Mouse (Mus musculus) heart, embryonic 11.5 days (tissue): ENCODE results near the gene Rab23. TPM values are rescaled to one million over a fixed set of nuclear protein-coding genes. Genes with fewer than 3 reads are reported as not detected.

Experiments used
- ATAC-seq: fragments of 200-750 bp; cut with Nextera tagmentation; replicated peaks from 2 replicates; pipeline ENCODE4 v1.8.0; 2017; ENCODE audit warnings: moderate library complexity; ENCODE audit not compliant: insufficient number of reproducible peaks, low FRiP score, low TSS enrichment
- H3K27ac ChIP-seq: fragments of 300-500 bp; sonication (generic); 2 replicates; pipeline ENCODE4 v1.5.1; 2014; ENCODE audit warnings: mild to moderate bottlenecking, low read depth, low read length
- H3K27me3 ChIP-seq: fragments of 300-500 bp; sonication (generic); 2 replicates; pipeline ENCODE4 v1.6.1; 2014; ENCODE audit warnings: mild to moderate bottlenecking, low read length, mixed read lengths; ENCODE audit not compliant: control insufficient read depth, insufficient read depth
- H3K36me3 ChIP-seq: fragments of 300-500 bp; sonication (generic); 2 replicates; pipeline ENCODE4 v1.6.1; 2014; ENCODE audit warnings: mild to moderate bottlenecking, low read length, moderate library complexity, mixed read lengths; ENCODE audit not compliant: control insufficient read depth, insufficient read depth
- H3K4me1 ChIP-seq: fragments of 300-500 bp; sonication (generic); 2 replicates; pipeline ENCODE4 v1.6.1; 2014; ENCODE audit warnings: low read length; ENCODE audit not compliant: control insufficient read depth, insufficient read depth
- H3K4me2 ChIP-seq: fragments of 300-500 bp; sonication (generic); 2 replicates; pipeline ENCODE4 v1.6.1; 2014; ENCODE audit warnings: mild to moderate bottlenecking, moderate library complexity
- H3K4me3 ChIP-seq: fragments of 300-500 bp; sonication (generic); 2 replicates; pipeline ENCODE4 v1.5.1; 2014; ENCODE audit warnings: low read depth, low read length
- H3K9ac ChIP-seq: fragments of 300-500 bp; sonication (generic); 2 replicates; pipeline ENCODE4 v1.6.1; 2014; ENCODE audit warnings: mild to moderate bottlenecking, low read depth, low read length, moderate library complexity
- H3K9me3 ChIP-seq: fragments of 300-500 bp; sonication (generic); replicated peaks from 2 replicates; pipeline ENCODE4 v1.6.1; 2016; ENCODE audit warnings: low read length; ENCODE audit not compliant: control insufficient read depth
- WGBS: fragments of 180-500 bp; shearing (Covaris S2); extraction: QIAGEN DNeasy Blood & Tissue Kit; methylation state at CpG from one replicate; pipeline ENCODE4 v1.1.7; 2014; ENCODE audit not compliant: insufficient replicate concordance; 5-methylcytosine and 5-hydroxymethylcytosine counted together
- polyA plus RNA-seq: library from polyadenylated mRNA; unstranded; fragments of >200 nt; fragmentation: Nextera tagmentation; extraction: Ambion mirVana; gene quantifications from 2 replicates; pipeline ENCODE4 v1.2.1, GENCODE M21; 2014

Gene Rab23
- polyA plus RNA-seq, 1 experiment from 2014 or later, result 14.2 TPM

DNA sequence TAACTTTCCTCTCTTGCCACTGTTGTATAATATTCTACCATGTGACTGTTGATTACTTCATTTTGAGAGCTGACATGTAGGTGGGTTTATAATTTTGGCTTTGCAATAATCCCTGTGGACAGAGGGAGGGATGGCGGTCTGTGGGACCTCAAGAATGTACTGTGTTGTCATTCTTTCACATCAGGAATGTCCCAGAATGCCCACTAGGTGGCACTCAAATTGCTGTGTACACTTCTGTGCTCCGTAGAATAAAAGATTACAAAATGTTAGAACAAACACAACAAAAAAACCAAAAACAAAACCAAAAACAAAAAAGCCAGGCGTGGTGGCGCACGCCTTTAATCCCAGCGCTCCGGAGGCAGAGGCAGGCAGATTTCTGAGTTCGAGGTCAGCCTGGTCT, 35.2 kb upstream of the Rab23 start:
- Histone ChIP-seq H3K9me3 (no peaks in the 10 kb centered on the region), H3K4me2 (no peak overlapping the region), H3K27me3 (no peaks in the 10 kb centered on the region), H3K4me1 (no peaks in the 10 kb centered on the region), H3K36me3 (no peaks in the 10 kb centered on the region), H3K4me3 (no peak overlapping the region), H3K27ac (no peak overlapping the region), H3K9ac (no peak overlapping the region)
- ATAC-seq, result no peak
- WGBS, result 62% methylated on average over 8 of the region's 8 CpGs

DNA sequence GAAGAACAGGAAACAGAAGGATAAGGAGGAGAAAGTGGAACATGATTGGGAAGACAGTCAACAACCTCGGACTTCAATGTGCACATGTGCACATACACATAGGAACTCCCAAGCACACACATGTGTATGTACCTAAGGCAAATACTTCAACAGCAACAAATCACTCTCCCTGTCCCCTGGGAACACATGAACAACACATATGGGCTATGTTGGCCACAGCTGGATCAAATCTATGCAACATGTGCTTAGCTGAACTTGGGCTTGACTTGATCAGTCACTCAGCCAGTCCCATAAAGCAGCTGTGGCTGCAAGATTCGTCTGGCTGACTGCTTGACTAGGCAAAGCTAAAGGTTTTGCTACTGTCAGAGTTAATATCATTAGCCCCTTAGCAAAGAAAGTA, 30.9 kb upstream of the Rab23 start:
- Histone ChIP-seq H3K27ac (no peak overlapping the region), H3K4me3 (no peak overlapping the region), H3K4me1 (no peaks in the 10 kb centered on the region), H3K36me3 (no peaks in the 10 kb centered on the region), H3K9me3 (no peaks in the 10 kb centered on the region), H3K9ac (no peak overlapping the region), H3K4me2 (no peak overlapping the region), H3K27me3 (no peaks in the 10 kb centered on the region)
- 55% methylated on average over 2 of the region's 2 CpGs for WGBS
- no peak for ATAC-seq

DNA sequence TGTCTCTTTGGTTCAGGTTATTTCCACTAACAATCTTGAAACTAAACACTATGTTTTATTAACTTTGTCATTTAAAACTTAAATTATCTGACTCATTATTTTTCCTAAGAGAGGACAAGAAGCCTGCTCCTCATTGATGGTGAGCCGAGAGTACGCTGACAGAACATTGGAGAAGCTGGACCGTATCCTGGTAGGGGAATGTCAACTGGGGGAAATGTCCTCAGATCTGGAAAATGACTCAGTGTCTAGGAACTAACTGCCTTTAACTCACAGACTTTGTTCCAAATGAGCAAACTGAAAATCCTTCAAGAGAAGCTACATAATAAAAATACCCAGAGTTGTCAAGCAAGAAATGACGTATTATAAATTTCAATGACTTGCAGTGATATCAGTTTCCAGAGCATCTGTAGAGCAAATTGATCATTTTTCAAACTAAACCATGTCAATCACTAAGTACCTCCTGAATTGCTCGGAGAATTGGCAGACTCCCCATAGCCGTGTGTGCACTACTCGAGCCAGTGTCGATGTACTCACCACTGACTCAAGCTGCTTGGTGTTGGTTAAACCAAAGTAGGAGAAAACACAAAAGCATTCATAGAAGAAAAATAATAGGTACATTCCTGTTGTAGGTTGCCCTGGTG, 30.1 kb upstream of the Rab23 start:
- 75% methylated on average over 8 of the region's 8 CpGs for WGBS
- H3K4me1 ChIP-seq, result no peaks in the 10 kb centered on the region
- no peak for ATAC-seq
- no peak overlapping the region for H3K27ac ChIP-seq
- H3K9ac ChIP-seq, result no peak overlapping the region
- no peaks in the 10 kb centered on the region for H3K9me3 ChIP-seq
- no peaks in the 10 kb centered on the region for H3K27me3 ChIP-seq
- H3K36me3 ChIP-seq, result no peaks in the 10 kb centered on the region
- no peak overlapping the region for H3K4me3 ChIP-seq
- H3K4me2 ChIP-seq, result no peak overlapping the region

DNA sequence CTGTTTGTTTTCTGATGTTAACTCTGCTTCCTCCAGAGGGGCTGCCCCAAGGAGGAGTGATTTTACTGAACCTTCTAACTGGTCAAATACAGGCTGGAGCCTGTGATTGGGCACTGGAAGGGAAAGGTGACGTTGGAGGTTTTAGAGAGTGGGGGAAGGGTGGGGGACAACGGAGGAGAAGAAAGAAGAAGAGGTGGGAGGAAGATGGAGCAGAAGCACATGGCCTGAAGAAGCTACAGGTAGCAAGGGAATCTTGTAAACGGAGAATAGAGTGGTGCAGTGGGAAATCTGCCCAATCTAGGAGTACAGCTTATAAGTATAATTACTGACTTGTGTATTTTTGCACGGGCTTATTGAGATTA, 29.6 kb upstream of the Rab23 start:
- no peak overlapping the region for H3K4me3 ChIP-seq
- H3K9ac ChIP-seq, result no peak overlapping the region
- H3K9me3 ChIP-seq, result no peaks in the 10 kb centered on the region
- H3K4me2 ChIP-seq, result no peak overlapping the region
- ATAC-seq, result no peak
- no peak overlapping the region for H3K27ac ChIP-seq
- WGBS, result 42% methylated on average over 4 of the region's 4 CpGs
- no peaks in the 10 kb centered on the region for H3K4me1 ChIP-seq
- H3K36me3 ChIP-seq, result no peaks in the 10 kb centered on the region
- no peaks in the 10 kb centered on the region for H3K27me3 ChIP-seq

GRCm38 (mm10) chr1:33693893-33694292, 25.8 kb upstream of the Rab23 start:
- WGBS, result 76% methylated on average over 3 of the region's 3 CpGs
- no peak for ATAC-seq
- H3K36me3 ChIP-seq, result no peaks in the 10 kb centered on the region
- no peaks in the 10 kb centered on the region for H3K27me3 ChIP-seq
- H3K9me3 ChIP-seq, result no peaks in the 10 kb centered on the region
- no peak overlapping the region for H3K4me3 ChIP-seq
- H3K9ac ChIP-seq, result no peak overlapping the region
- no peak overlapping the region for H3K27ac ChIP-seq
- H3K4me1 ChIP-seq, result no peaks in the 10 kb centered on the region
- no peak overlapping the region for H3K4me2 ChIP-seq

DNA sequence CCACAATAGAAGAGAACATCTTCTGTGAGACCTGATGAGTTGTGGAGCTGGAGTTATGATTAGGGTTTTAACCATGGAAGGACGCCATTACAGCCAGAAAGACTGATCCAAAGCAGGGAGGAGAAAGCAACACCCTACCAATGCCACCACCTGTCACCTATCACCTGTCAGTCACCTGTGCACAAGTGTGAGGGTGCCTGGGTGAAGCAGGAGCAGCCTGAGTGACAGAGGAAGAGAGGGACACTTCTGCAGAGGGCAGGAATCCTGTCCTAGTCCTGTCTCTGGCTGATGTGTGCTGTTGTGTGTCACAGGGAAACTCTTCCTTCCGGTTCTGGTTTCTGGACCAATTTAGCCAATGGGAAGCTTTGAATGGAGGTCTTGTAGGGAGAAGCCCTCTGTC, 23.7 kb upstream of the Rab23 start:
- no peaks in the 10 kb centered on the region for H3K27me3 ChIP-seq
- H3K36me3 ChIP-seq, result no peaks in the 10 kb centered on the region
- H3K4me3 ChIP-seq, result no peak overlapping the region
- H3K4me2 ChIP-seq, result no peak overlapping the region
- H3K9me3 ChIP-seq, result no peaks in the 10 kb centered on the region
- H3K9ac ChIP-seq, result no peak overlapping the region
- H3K4me1 ChIP-seq, result no peaks in the 10 kb centered on the region
- H3K27ac ChIP-seq, result no peak overlapping the region
- no peak for ATAC-seq
- 81% methylated on average over 2 of the region's 2 CpGs for WGBS

DNA sequence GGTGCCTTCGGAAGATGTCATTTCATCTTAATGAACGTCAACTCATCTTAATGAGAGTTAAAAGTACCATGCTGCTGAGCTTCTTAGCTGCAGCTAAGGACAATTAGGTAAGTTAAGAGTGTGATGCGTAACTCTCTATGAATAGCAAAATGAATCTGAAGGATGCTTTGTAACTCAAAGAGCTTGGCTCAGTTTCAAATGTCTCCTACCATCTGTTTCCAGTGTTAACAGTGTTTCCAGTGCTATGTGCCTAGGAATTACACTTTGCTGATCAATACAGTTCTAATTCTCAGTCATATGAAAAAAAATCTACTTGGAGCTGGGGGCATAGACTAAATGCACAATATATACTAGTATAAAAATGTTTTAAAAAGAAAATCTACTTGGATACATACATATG, 18.4 kb upstream of the Rab23 start:
- no peaks in the 10 kb centered on the region for H3K36me3 ChIP-seq

DNA sequence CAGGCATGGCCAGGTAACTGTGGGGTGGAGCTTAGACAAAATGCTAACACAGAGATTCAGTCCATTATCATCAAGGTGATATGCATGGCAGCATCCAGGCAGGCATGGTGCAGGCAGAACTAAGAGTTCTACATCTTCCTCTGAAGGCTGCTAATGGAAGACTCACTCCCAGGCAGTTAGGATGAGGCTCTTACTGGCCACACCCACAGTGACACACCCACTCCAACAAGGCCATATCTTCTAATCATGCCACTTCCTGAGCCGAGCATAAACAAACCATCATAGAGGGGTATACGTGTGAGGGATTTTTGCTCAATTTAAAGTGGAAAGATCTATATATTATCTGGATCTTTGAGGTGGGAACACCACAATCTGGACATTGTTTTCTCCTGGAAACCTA, 10.1 kb upstream of the Rab23 start:
- ATAC-seq, result no peak
- 50% methylated on average over 2 of the region's 2 CpGs for WGBS

More for the DNA sequence above, 18.4 kb upstream of the Rab23 start:
- Histone ChIP-seq H3K27ac (no peak overlapping the region), H3K9ac (no peak overlapping the region), H3K4me1 (no peaks in the 10 kb centered on the region), H3K4me3 (no peak overlapping the region), H3K4me2 (no peak overlapping the region), H3K27me3 (no peaks in the 10 kb centered on the region), H3K9me3 (no peaks in the 10 kb centered on the region)
- WGBS, result 87% methylated on average over 3 of the region's 3 CpGs
- no peak for ATAC-seq

DNA sequence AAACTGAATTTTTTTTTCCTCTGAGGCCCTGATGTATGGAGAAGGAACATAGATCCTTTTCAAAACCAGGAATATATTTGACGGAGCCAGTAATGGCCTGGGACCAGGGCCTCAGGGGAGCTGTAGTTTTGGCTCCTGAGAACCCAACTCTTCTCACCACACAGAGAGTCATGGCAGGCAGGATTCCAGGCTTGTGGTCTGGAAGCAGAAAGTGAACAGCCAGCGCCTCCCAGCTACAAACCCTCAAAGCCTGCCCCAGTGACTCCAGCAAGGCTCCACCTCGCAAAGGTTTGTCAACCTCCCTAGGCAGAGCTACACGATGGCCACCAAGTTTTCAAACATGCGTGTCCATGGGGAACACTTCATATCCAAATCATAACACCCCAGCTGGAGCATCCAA, 7.7 kb upstream of the Rab23 start:
- ATAC-seq, result no peak
- Histone ChIP-seq H3K36me3 (no peaks in the 10 kb centered on the region), H3K4me1 (0 out of 2 replicates have a peak, but pooled peaks cover 4% of the 10 kb centered on the region), H3K27me3 (no peaks in the 10 kb centered on the region), H3K27ac (no peak overlapping the region), H3K4me3 (no peak overlapping the region), H3K4me2 (no peak overlapping the region), H3K9me3 (no peaks in the 10 kb centered on the region), H3K9ac (no peak overlapping the region)
- 81% methylated on average over 5 of the region's 5 CpGs for WGBS

More for the DNA sequence above, 10.1 kb upstream of the Rab23 start:
- Histone ChIP-seq H3K27ac (no peak overlapping the region), H3K27me3 (no peaks in the 10 kb centered on the region), H3K9ac (no peak overlapping the region), H3K4me1 (no peaks in the 10 kb centered on the region), H3K36me3 (no peaks in the 10 kb centered on the region), H3K9me3 (no peaks in the 10 kb centered on the region), H3K4me3 (no peak overlapping the region), H3K4me2 (no peak overlapping the region)
